Mouse (Mus musculus) hindbrain, embryonic 15.5 days (tissue): ENCODE measurements around the gene Wnk1. TPM values are rescaled to one million over a fixed set of nuclear protein-coding genes. Genes with fewer than 3 reads are reported as not detected.

Experiments used
- microRNA counts: library from miRNA; unstranded; fragments of <30 nt; microRNA quantifications from one replicate; lab custom pipeline; 2016
- microRNA-seq: library from miRNA; unstranded; fragments of <30 nt; microRNA quantifications from one replicate; pipeline ENCODE4, GENCODE M21; 2016
- polyA plus RNA-seq: library from polyadenylated mRNA; unstranded; fragments of >200 nt; fragmentation: Nextera tagmentation; extraction: Ambion mirVana; gene quantifications from 2 replicates; pipeline ENCODE4 v1.2.1, GENCODE M21; 2015

Wnk1 gene
- polyA plus RNA-seq, 1 experiment from 2014 or later, result 46.6 TPM

MicroRNA genes within 50 kb of the gene (microRNA counts, 519-probe panel; counts per million panel counts)
- microRNA mmu-miR-706 (lab: Ali Mortazavi, UCI), result not detected

Small RNA genes lying within 50 kb of the gene (microRNA-seq; reads per million reads assigned to microRNA genes)
- not detected for gene Mir706

Other genes starting within 250 kb of the Wnk1 start
- 47.7 and 54.6 TPM in 2 replicates for gene Erc1, start 190.5 kb downstream of the Wnk1 start, polyA plus RNA-seq
- 23.9 and 24.0 TPM in 2 replicates for gene Rad52, start 136.0 kb downstream of the Wnk1 start, polyA plus RNA-seq
- not detected in 2 replicates for gene Ninj2, start 54.7 kb upstream of the Wnk1 start, polyA plus RNA-seq